Mouse (Mus musculus) cerebellum, adult 2 months (tissue): ENCODE measurements around the gene Cacnb4. TPM values are rescaled to one million over a fixed set of nuclear protein-coding genes. Genes with fewer than 3 reads are reported as not detected.

ENCODE experiments used
- DNase-seq, 2 experiments: peaks; one replicate each; pipeline ENCODE4 v3.0.0; 2021
- H3K27ac ChIP-seq: fragments of 200-500 bp; 2 replicates; pipeline ENCODE4 v1.5.1; 2012; ENCODE audit warnings: low read length, control low read depth, inconsistent platforms; ENCODE audit not compliant: insufficient read depth
- H3K27me3 ChIP-seq: fragments of 200-500 bp; 2 replicates; pipeline ENCODE4 v1.6.1; 2012; ENCODE audit warnings: inconsistent platforms, mild to moderate bottlenecking, low read length, moderate library complexity; ENCODE audit not compliant: control insufficient read depth, insufficient read depth
- H3K4me1 ChIP-seq: fragments of 200-500 bp; 2 replicates; pipeline ENCODE4 v1.6.1; 2011; ENCODE audit warnings: low read length; ENCODE audit not compliant: control insufficient read depth, insufficient read depth
- H3K4me3 ChIP-seq: fragments of 200-500 bp; replicated peaks from 2 replicates; pipeline ENCODE3; 2011; ENCODE audit warnings: mild to moderate bottlenecking, low read depth, low read length, control low read depth; ENCODE audit not compliant: insufficient read depth
- CTCF ChIP-seq: fragments of 200-500 bp; IDR thresholded peaks from 2 replicates; pipeline ENCODE4 v1.5.1; 2011; ENCODE audit warnings: low read depth, mild to moderate bottlenecking, control low read depth, low read length, moderate library complexity, borderline replicate concordance; ENCODE audit not compliant: insufficient read depth
- POLR2A ChIP-seq: fragments of 200-500 bp; IDR thresholded peaks from 2 replicates; pipeline ENCODE4 v1.6.1; 2011; ENCODE audit warnings: low read length, control low read depth, borderline replicate concordance; ENCODE audit not compliant: insufficient read depth
- WGBS: fragments of 180-500 bp; shearing (Covaris S2); methylation state at CpG from one replicate; pipeline ENCODE4 v1.1.7; 2018; 5-methylcytosine and 5-hydroxymethylcytosine counted together
- polyA plus RNA-seq: library from polyadenylated mRNA; depleted of rRNA; stranded (reverse); fragments of >200 nt; gene quantifications from 2 replicates; pipeline ENCODE4 v1.2.3, GENCODE M21; 2012

Gene Cacnb4
- polyA plus RNA-seq, 1 experiment: 64.7 TPM

- TF ChIP-seq CTCF: no peak
- no peak for TF ChIP-seq POLR2A
- no peak for DNase-seq
- no peak overlapping the region for H3K4me3 ChIP-seq
- peaks cover 1% of the 10 kb centered on the region for H3K4me1 ChIP-seq
- WGBS: 91% methylated on average over 13 of the region's 13 CpGs
- H3K27ac ChIP-seq: no peak overlapping the region
- no peaks in the 10 kb centered on the region for H3K27me3 ChIP-seq
Observed at GRCm38 (mm10) chr2:52571339-52571968, 105.2 kb downstream of the Cacnb4 start.

DNA sequence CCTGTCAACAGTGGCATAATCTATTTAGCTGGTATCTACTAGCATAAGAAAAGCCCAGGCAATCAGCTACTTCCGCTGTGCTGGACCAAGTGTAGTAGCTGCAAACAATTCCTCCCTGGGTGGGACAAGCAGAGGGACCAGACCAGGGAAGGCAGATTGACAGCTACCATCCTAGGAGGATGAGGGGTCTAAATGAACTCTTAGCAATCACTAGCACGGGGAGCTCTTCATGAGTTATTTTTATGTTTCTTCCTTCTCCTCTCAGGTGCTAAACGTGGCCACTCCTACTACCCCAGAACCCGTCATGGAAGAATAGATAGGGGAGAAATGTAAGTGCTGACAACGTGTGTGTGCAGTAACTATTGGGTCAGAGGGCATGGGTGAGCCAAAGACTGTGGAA is 105.8 kb downstream of the Cacnb4 start:
- 90% methylated on average over 5 of the region's 5 CpGs for WGBS
- Histone ChIP-seq H3K27me3 (no peaks in the 10 kb centered on the region), H3K4me1 (no peaks in the 10 kb centered on the region; the same call in none of the 2 replicates), H3K27ac (no peak overlapping the region), H3K4me3 (no peak overlapping the region)
- TF ChIP-seq CTCF: no peak
- no peak for TF ChIP-seq POLR2A
- DNase-seq: peak in 1 of 2 experiments; percentile 4

- 94% methylated on average over 11 of the region's 11 CpGs for WGBS
- H3K4me3 ChIP-seq: no peak overlapping the region
- no peaks in the 10 kb centered on the region for H3K27me3 ChIP-seq
- H3K27ac ChIP-seq: no peak overlapping the region
- no peaks in the 10 kb centered on the region; the same call in none of the 2 replicates for H3K4me1 ChIP-seq
- TF ChIP-seq POLR2A: no peak
- TF ChIP-seq CTCF: no peak
- no peak for DNase-seq
Observed at GRCm38 (mm10) chr2:52570171-52570570, 106.5 kb downstream of the Cacnb4 start.

- no peak for TF ChIP-seq POLR2A
- TF ChIP-seq CTCF: no peak
- 95% methylated on average over 3 of the region's 3 CpGs for WGBS
- H3K27me3 ChIP-seq: no peaks in the 10 kb centered on the region
- no peak for DNase-seq
- peaks cover 4% of the 10 kb centered on the region for H3K4me1 ChIP-seq
- no peak overlapping the region for H3K27ac ChIP-seq
- no peak overlapping the region for H3K4me3 ChIP-seq
Observed at GRCm38 (mm10) chr2:52568131-52568530, 108.5 kb downstream of the Cacnb4 start.

GRCm38 (mm10) chr2:52567421-52567820 is 109.2 kb downstream of the Cacnb4 start:
- Histone ChIP-seq H3K27ac (no peak overlapping the region), H3K4me3 (no peak overlapping the region), H3K4me1 (peaks cover 5% of the 10 kb centered on the region), H3K27me3 (no peaks in the 10 kb centered on the region)
- peak in 1 of 2 experiments; percentile 4 for DNase-seq
- 68% methylated on average over 3 of the region's 3 CpGs for WGBS
- TF ChIP-seq CTCF: no peak
- TF ChIP-seq POLR2A: no peak

- peak in 1 of 2 experiments; percentile 46 for DNase-seq
- Histone ChIP-seq H3K4me3 (no peak overlapping the region), H3K4me1 (peaks cover 25% of the 10 kb centered on the region), H3K27ac (peak overlapping the region; percentile 95), H3K27me3 (no peaks in the 10 kb centered on the region)
- TF ChIP-seq POLR2A: no peak
- no peak for TF ChIP-seq CTCF
- 33% methylated on average over 5 of the region's 5 CpGs for WGBS
Observed at GRCm38 (mm10) chr2:52563277-52563676, 113.4 kb downstream of the Cacnb4 start.

- no peaks in the 10 kb centered on the region for H3K27me3 ChIP-seq
- peaks cover 25% of the 10 kb centered on the region for H3K4me1 ChIP-seq
- H3K27ac ChIP-seq: peak overlapping the region; percentile 84
- peak; percentile 84 to 95 for DNase-seq
- 21% methylated on average over 3 of the region's 3 CpGs for WGBS
- H3K4me3 ChIP-seq: no peak overlapping the region
- TF ChIP-seq CTCF: no peak
- peak; percentile 35; the same call in 1 of the 2 replicates for TF ChIP-seq POLR2A
Observed at GRCm38 (mm10) chr2:52562356-52562755, 114.3 kb downstream of the Cacnb4 start.

GRCm38 (mm10) chr2:52561137-52561536 is 115.5 kb downstream of the Cacnb4 start:
- Histone ChIP-seq H3K4me3 (no peak overlapping the region), H3K27me3 (no peaks in the 10 kb centered on the region), H3K27ac (peak overlapping the region; percentile 70), H3K4me1 (peaks cover 25% of the 10 kb centered on the region)
- no peak for DNase-seq
- TF ChIP-seq POLR2A (no peak), CTCF (no peak)
- WGBS: 68% methylated on average over 7 of the region's 7 CpGs
